ENCODE assay signal across 21 mouse cellular contexts in the genomic region with DNA sequence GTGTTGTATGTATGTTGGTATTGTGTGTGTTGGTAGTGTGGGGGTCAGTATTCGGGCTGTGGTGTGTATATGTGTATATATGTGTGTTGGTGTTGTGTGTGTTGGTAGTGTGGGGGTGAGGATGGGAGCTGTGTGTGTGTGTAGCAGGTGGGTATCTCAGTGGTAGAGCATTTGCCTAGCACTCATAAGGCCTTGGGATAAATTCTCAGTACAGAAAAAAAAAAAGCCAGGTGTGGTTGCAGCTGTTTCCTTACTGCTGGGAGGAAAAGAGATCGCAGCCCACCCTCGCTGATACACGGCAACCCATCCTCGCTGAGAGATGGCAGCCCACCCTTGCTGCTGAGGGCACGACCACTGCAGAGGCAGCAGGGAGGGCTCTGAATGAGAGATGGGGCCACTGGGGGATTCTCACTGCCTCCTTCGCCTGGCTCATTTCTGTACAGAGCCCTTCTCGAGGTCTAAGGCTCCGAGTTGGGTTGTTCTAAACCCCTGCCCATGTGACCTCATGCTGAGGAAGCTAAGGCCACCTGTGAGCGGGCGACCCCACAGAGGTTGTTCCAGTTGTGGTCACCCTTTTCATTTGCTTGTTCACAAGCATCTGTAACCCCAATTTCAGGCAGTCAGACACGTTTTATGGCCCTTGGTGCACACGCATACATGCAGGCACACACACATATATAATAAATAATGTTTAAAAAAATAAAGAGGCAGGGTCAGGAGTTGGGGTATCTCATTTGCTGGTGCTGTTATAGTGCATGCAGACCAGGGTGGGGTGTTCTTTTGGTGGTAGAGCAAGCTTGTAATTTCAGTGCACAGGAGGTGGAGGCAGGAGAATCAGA. TPM values are rescaled to one million over a fixed set of nuclear protein-coding genes. Genes with fewer than 3 reads are reported as not detected.
A peak's percentile ranks its signal among the peaks of the same experiment; 100 is the strongest.
DNase-seq lines count a peak whose midpoint lies in the region; ATAC-seq and TF ChIP-seq lines count a peak whose summit lies in the region.
"Had no signal": no experiment of that assay in that cellular context is flagged by ENCODE, and none has a peak within 500 bp of the region (broad histone marks: within the 10 kb centered on the region; RNA-seq: fewer than 3 reads in every experiment).

No protein-coding gene starts in this region.

- H3K36me3 ChIP-seq in liver, adult 2 months (ENCODE audit: control insufficient read depth, insufficient read depth, low read length) = no peaks in the 10 kb centered on the region
- H3K36me3 ChIP-seq in liver, embryonic 11.5 days (ENCODE audit: control insufficient read depth, insufficient read depth, low read length) = no peaks in the 10 kb centered on the region
- peaks cover 3 to 15% of the 10 kb centered on the region in 2 experiments for H3K36me3 ChIP-seq in CH12.LX (replicated peaks in 1 of 2; ENCODE audit: control insufficient read depth in 1 of 2, insufficient read depth in 1 of 2, low read length in 1 of 2)
- no peaks in the 10 kb centered on the region for H3K36me3 ChIP-seq in liver, postnatal 0 days (replicated peaks; ENCODE audit: insufficient read depth, low read length)
- H3K36me3 ChIP-seq: forebrain, embryonic 15.5 days; lung, embryonic 15.5 days; midbrain, embryonic 10.5 days had no signal

- no peaks in the 10 kb centered on the region for H3K27me3 ChIP-seq in liver, adult 2 months (ENCODE audit: control insufficient read depth, insufficient read depth, low read length)
- H3K27me3 ChIP-seq in liver, embryonic 11.5 days (replicated peaks; ENCODE audit: control insufficient read depth, insufficient read depth, low read length) = no peaks in the 10 kb centered on the region
- no peaks in the 10 kb centered on the region for H3K27me3 ChIP-seq in CH12.LX (replicated peaks)
- H3K27me3 ChIP-seq in liver, postnatal 0 days (ENCODE audit: insufficient read depth, low read length) = no peaks in the 10 kb centered on the region
- H3K27me3 ChIP-seq: forebrain, embryonic 15.5 days; lung, embryonic 15.5 days; Patski had no signal

- no peak overlapping the region for H3K4me3 ChIP-seq in liver, adult 2 months (ENCODE audit: insufficient read depth, low read depth, low read length)
- no peak overlapping the region for H3K4me3 ChIP-seq in liver, embryonic 11.5 days (ENCODE audit: low read depth, low read length)
- no peak overlapping the region for H3K4me3 ChIP-seq in CH12.LX (replicated peaks in 1 of 3; ENCODE audit: low read depth in 2 of 3, low read length in 2 of 3, poor library complexity in 1 of 3)
- H3K4me3 ChIP-seq in liver, postnatal 0 days (ENCODE audit: low read depth, low read length) = no peak overlapping the region
- H3K4me3 ChIP-seq: forebrain, embryonic 15.5 days; lung, embryonic 15.5 days; midbrain, embryonic 10.5 days had no signal

- no peak for TF ChIP-seq CTCF in liver, adult 2 months (IDR thresholded peaks at IDR 0.05; ENCODE audit: low read depth, low read length)
- TF ChIP-seq CTCF in CH12.LX (conservative IDR thresholded peaks at IDR 0.05 in 1 of 2, IDR thresholded peaks at IDR 0.05 in 1 of 2; ENCODE audit: low read depth in 2 of 2, low read length in 2 of 2) = no peak
- no peak for TF ChIP-seq CTCF in liver, postnatal 0 days (IDR thresholded peaks at IDR 0.05; ENCODE audit: low read depth)

- no peaks in the 10 kb centered on the region for H3K9me3 ChIP-seq in liver, embryonic 11.5 days (ENCODE audit: control insufficient read depth, low read length)
- peaks cover 9% of the 10 kb centered on the region for H3K9me3 ChIP-seq in CH12.LX (replicated peaks; ENCODE audit: low read length)
- no peaks in the 10 kb centered on the region for H3K9me3 ChIP-seq in liver, postnatal 0 days (ENCODE audit: low read length)
- H3K9me3 ChIP-seq: forebrain, embryonic 15.5 days; lung, embryonic 15.5 days; midbrain, embryonic 10.5 days had no signal

- H3K4me2 ChIP-seq in liver, embryonic 11.5 days = no peak overlapping the region
- 0 out of 2 replicates have a peak overlapping the region, but pooled peaks have one; percentile 0 for H3K4me2 ChIP-seq in CH12.LX (ENCODE audit: insufficient read depth, low read depth, poor library complexity, severe bottlenecking)
- H3K4me2 ChIP-seq in liver, postnatal 0 days (ENCODE audit: low read depth, low read length) = no peak overlapping the region
- H3K4me2 ChIP-seq: forebrain, embryonic 15.5 days; hindbrain, embryonic 14.5 days; lung, embryonic 15.5 days had no signal

- H3K4me1 ChIP-seq in liver, adult 2 months (ENCODE audit: control insufficient read depth, insufficient read depth, low read length) = peaks cover 40% of the 10 kb centered on the region
- H3K4me1 ChIP-seq in liver, embryonic 11.5 days (replicated peaks; ENCODE audit: control insufficient read depth, insufficient read depth, low read length) = peaks cover 6% of the 10 kb centered on the region
- H3K4me1 ChIP-seq in CH12.LX (ENCODE audit: control insufficient read depth in 1 of 2, insufficient read depth in 2 of 2) = peaks cover 11 to 43% of the 10 kb centered on the region in 2 experiments
- H3K4me1 ChIP-seq in liver, postnatal 0 days (ENCODE audit: insufficient read depth) = peaks cover 46% of the 10 kb centered on the region
- H3K4me1 ChIP-seq: forebrain, embryonic 15.5 days had no signal

- no peak for ATAC-seq in liver, embryonic 11.5 days (replicated peaks; ENCODE audit: low FRiP score)
- no peak for ATAC-seq in liver, postnatal 0 days
- ATAC-seq: forebrain, embryonic 15.5 days had no signal

- TF ChIP-seq POLR2A in liver, adult 2 months (IDR thresholded peaks at IDR 0.05; ENCODE audit: extremely low read depth, insufficient read depth, low read length) = no peak
- no peak for TF ChIP-seq POLR2A in CH12.LX (IDR thresholded peaks at IDR 0.05; ENCODE audit: low read depth, low read length)

- H3K79me2 ChIP-seq in liver, adult 2 months (ENCODE audit: control insufficient read depth, insufficient read depth, low read length) = peaks cover 4% of the 10 kb centered on the region; the same call in 1 of the 2 replicates
- no peaks in the 10 kb centered on the region for H3K79me2 ChIP-seq in CH12.LX (replicated peaks; ENCODE audit: control insufficient read depth, extremely low read depth, insufficient read depth, poor library complexity, severe bottlenecking)

- H3K27ac ChIP-seq in liver, adult 2 months (replicated peaks; ENCODE audit: insufficient read depth, low read depth, low read length) = peak overlapping the region; percentile 98
- H3K27ac ChIP-seq in liver, embryonic 11.5 days (ENCODE audit: low read depth, low read length) = no peak overlapping the region
- no peak overlapping the region for H3K27ac ChIP-seq in CH12.LX (ENCODE audit: insufficient read depth, low read depth)
- peak overlapping the region; percentile 81 for H3K27ac ChIP-seq in liver, postnatal 0 days (ENCODE audit: low read depth)
- H3K27ac ChIP-seq: forebrain, embryonic 15.5 days; hindbrain, embryonic 14.5 days; lung, embryonic 15.5 days; macrophage; midbrain, embryonic 10.5 days had no signal

- TF ChIP-seq EP300 in CH12.LX (IDR thresholded peaks at IDR 0.05; ENCODE audit: low read length) = peak; percentile 71
- TF ChIP-seq EP300 in liver, postnatal 0 days (IDR thresholded peaks at IDR 0.05; ENCODE audit: low read depth) = no peak

- dilution Hi-C loops in CH12.LX (cut with MboI; ENCODE audit: extremely low pct_ligation_motif_present, extremely low pct_unique_long_range_greater_than_20kb, low sequenced_read_pairs) = no loop called here

- 88% methylated on average over 13 of the region's 13 CpGs for WGBS in liver, adult 2 months
- 80% methylated on average over 13 of the region's 13 CpGs for WGBS in liver, embryonic 11.5 days
- 71% methylated on average over 13 of the region's 13 CpGs for WGBS in liver, postnatal 0 days (ENCODE audit: insufficient replicate concordance)

- no peak for TF ChIP-seq RAD21 in CH12.LX (IDR thresholded peaks at IDR 0.05; ENCODE audit: low read depth, low read length)

- peak overlapping the region; percentile 18; the same call in 1 of the 2 replicates for H3K9ac ChIP-seq in liver, adult 2 months (ENCODE audit: low read depth, low read length)
- H3K9ac ChIP-seq in liver, embryonic 11.5 days (ENCODE audit: low read depth, low read length) = no peak overlapping the region
- no peak overlapping the region for H3K9ac ChIP-seq in CH12.LX (ENCODE audit: insufficient read depth, low read depth)
- no peak overlapping the region for H3K9ac ChIP-seq in liver, postnatal 0 days (replicated peaks)
- H3K9ac ChIP-seq: forebrain, embryonic 15.5 days; hindbrain, embryonic 14.5 days; lung, embryonic 15.5 days had no signal

- in situ Hi-C loops in CH12.LX (cut with MboI; ENCODE audit: low pct_ligation_motif_present, low pct_unique_long_range_greater_than_20kb, low sequenced_read_pairs) = no loop called here

- DNase-seq in liver, adult 2 months (ENCODE audit: extremely low read depth, low read depth, low spot score) = no peak
- DNase-seq in liver, embryonic 11.5 days (ENCODE audit: low spot score) = no peak
- DNase-seq in CH12.LX (ENCODE audit: extremely low read depth) = peak; percentile 46
- no peak for DNase-seq in liver, postnatal 0 days
- peak; percentile 71 for DNase-seq in thymus, postnatal 14 days
- DNase-seq in layer of hippocampus, postnatal 36 days = no peak
- no peak for DNase-seq in c-Kit-positive CD71-positive TER-119-positive erythroid progenitor cells, embryonic 14.5 days (ENCODE audit: low spot score)
- DNase-seq: adrenal gland, postnatal 10 days; cerebellum, adult 11-12 months; cerebellum, postnatal 14 days; embryo, embryonic 11 days; gastrocnemius, postnatal 14 days; heart, postnatal 36 days; kidney, adult 8-10 months; right cerebral cortex, adult 18-20 months had no signal

RNA-seq across cellular contexts. Expression of gene Xbp1, which starts 19.3 kb away (rescaled TPM):
- 137 and 138 TPM in 2 replicates for total RNA-seq in liver, adult 2 months (2014; rRNA removed)
- polyA plus RNA-seq in liver, adult 2 months (2012; rRNA removed) = 147 and 241 TPM in 2 replicates
- polyA plus RNA-seq in liver, embryonic 11.5 days (2014; fragmentation: Nextera tagmentation; extraction: Ambion mirVana) = 149 TPM in 2 replicates
- total RNA-seq in CH12.LX (2012; rRNA removed) = 111 and 148 TPM in 2 replicates
- total RNA-seq in CH12.LX (2014; rRNA removed) = 128 and 133 TPM in 2 replicates
- 108 and 131 TPM in 2 replicates for polyA plus RNA-seq in CH12.LX (2012; ENCODE audit: insufficient read length, low read depth)
- polyA plus RNA-seq in liver, postnatal 0 days (2015; fragmentation: Nextera tagmentation; extraction: Ambion mirVana) = 119 and 137 TPM in 2 replicates
- 100 to 1,000 TPM; 109 to 139 TPM for total RNA-seq in layer of hippocampus, postnatal 36 days (2021)

RNA-seq across cellular contexts. Expression of gene Ccdc117, which starts 40.9 kb away (rescaled TPM):
- 15.3 and 15.5 TPM in 2 replicates for total RNA-seq in liver, adult 2 months (2014; rRNA removed)
- 5.2 and 5.4 TPM in 2 replicates for polyA plus RNA-seq in liver, adult 2 months (2012; rRNA removed)
- polyA plus RNA-seq in liver, embryonic 11.5 days (2014; fragmentation: Nextera tagmentation; extraction: Ambion mirVana) = 22.3 and 24.6 TPM in 2 replicates
- 27.0 and 31.8 TPM in 2 replicates for total RNA-seq in CH12.LX (2012; rRNA removed)
- 38.9 and 44.2 TPM in 2 replicates for total RNA-seq in CH12.LX (2014; rRNA removed)
- 24.1 and 24.3 TPM in 2 replicates for polyA plus RNA-seq in CH12.LX (2012; ENCODE audit: insufficient read length, low read depth)
- polyA plus RNA-seq in liver, postnatal 0 days (2015; fragmentation: Nextera tagmentation; extraction: Ambion mirVana) = 5.5 and 6.0 TPM in 2 replicates
- total RNA-seq in layer of hippocampus, postnatal 36 days (2021) = 10 to 100 TPM; 18.0 to 19.1 TPM

RNA-seq across cellular contexts. Expression of gene Znrf3, which starts 56.5 kb away (rescaled TPM):
- total RNA-seq in liver, adult 2 months (2014; rRNA removed) = 4.6 and 6.3 TPM in 2 replicates
- 4.2 and 4.5 TPM in 2 replicates for polyA plus RNA-seq in liver, adult 2 months (2012; rRNA removed)
- polyA plus RNA-seq in liver, embryonic 11.5 days (2014; fragmentation: Nextera tagmentation; extraction: Ambion mirVana) = 9.0 and 9.1 TPM in 2 replicates
- total RNA-seq in CH12.LX (2012; rRNA removed) = 1.3 and 1.7 TPM in 2 replicates
- 0.93 and 1.1 TPM in 2 replicates for total RNA-seq in CH12.LX (2014; rRNA removed)
- 2.0 and 2.7 TPM in 2 replicates for polyA plus RNA-seq in CH12.LX (2012; ENCODE audit: insufficient read length, low read depth)
- polyA plus RNA-seq in liver, postnatal 0 days (2015; fragmentation: Nextera tagmentation; extraction: Ambion mirVana) = 3.9 and 4.5 TPM in 2 replicates
- 10 to 100 TPM; 19.1 to 20.7 TPM for total RNA-seq in layer of hippocampus, postnatal 36 days (2021)

Comparison
In these comparisons a context has a peak if more than half of its experiments do, and no peak if none do; other contexts are left out.
1. H3K27ac ChIP-seq: peak in liver, adult 2 months (single experiment) and liver, postnatal 0 days (single experiment); none in liver, embryonic 11.5 days (single experiment) and CH12.LX (single experiment).
2. DNase-seq: peak in CH12.LX (single experiment) and thymus, postnatal 14 days (single experiment); none in liver, adult 2 months (single experiment), liver, embryonic 11.5 days (single experiment), liver, postnatal 0 days (single experiment), layer of hippocampus, postnatal 36 days (0 of 2) and c-Kit-positive CD71-positive TER-119-positive erythroid progenitor cells, embryonic 14.5 days (single experiment).